ENCODE assay signal across 8 mouse cellular contexts in genomic region chr11:98960313-98960906, GRCm38 (mm10). TPM values are rescaled to one million over a fixed set of nuclear protein-coding genes. Genes with fewer than 3 reads are reported as not detected.
A peak's percentile ranks its signal among the peaks of the same experiment; 100 is the strongest.
DNase-seq lines count a peak whose midpoint lies in the region; ATAC-seq lines count a peak whose summit lies in the region.

No protein-coding gene starts in this region.

- peak overlapping the region; percentile 76 for H3K9ac ChIP-seq in forebrain, embryonic 13.5 days
- H3K9ac ChIP-seq in hindbrain, embryonic 12.5 days = peak overlapping the region; percentile 86
- peak overlapping the region; percentile 49 for H3K9ac ChIP-seq in midbrain, embryonic 15.5 days

- H3K36me3 ChIP-seq in forebrain, embryonic 13.5 days (ENCODE audit: poor library complexity, severe bottlenecking) = no peaks in the 10 kb centered on the region
- H3K36me3 ChIP-seq in hindbrain, embryonic 12.5 days = no peaks in the 10 kb centered on the region
- no peaks in the 10 kb centered on the region for H3K36me3 ChIP-seq in midbrain, embryonic 15.5 days (replicated peaks)

- H3K4me3 ChIP-seq in forebrain, embryonic 13.5 days = peak overlapping the region; percentile 66
- peak overlapping the region; percentile 76 for H3K4me3 ChIP-seq in hindbrain, embryonic 12.5 days
- H3K4me3 ChIP-seq in midbrain, embryonic 15.5 days = peak overlapping the region; percentile 52

- H3K4me2 ChIP-seq in forebrain, embryonic 13.5 days = peak overlapping the region; percentile 93
- peak overlapping the region; percentile 97 for H3K4me2 ChIP-seq in hindbrain, embryonic 12.5 days (replicated peaks)
- peak overlapping the region; percentile 91 for H3K4me2 ChIP-seq in midbrain, embryonic 15.5 days

- peak; percentile 16 for ATAC-seq in CD4-positive, CD25-positive, alpha-beta regulatory T cell, adult 4 months
- peak; percentile 39 for ATAC-seq in forebrain, embryonic 13.5 days
- ATAC-seq in hindbrain, embryonic 12.5 days (ENCODE audit: low FRiP score) = peak; percentile 23
- peak; percentile 13; the same call in 1 of the 2 replicates for ATAC-seq in midbrain, embryonic 15.5 days (replicated peaks)
- no peak for ATAC-seq in activated CD4-positive, CD25-positive, alpha-beta regulatory T cell, adult 4 months

- no peaks in the 10 kb centered on the region for H3K9me3 ChIP-seq in forebrain, embryonic 13.5 days (replicated peaks)
- no peaks in the 10 kb centered on the region for H3K9me3 ChIP-seq in hindbrain, embryonic 12.5 days (replicated peaks)
- H3K9me3 ChIP-seq in midbrain, embryonic 15.5 days = no peaks in the 10 kb centered on the region

- H3K4me1 ChIP-seq in forebrain, embryonic 13.5 days = peaks cover 71% of the 10 kb centered on the region
- peaks cover 73% of the 10 kb centered on the region for H3K4me1 ChIP-seq in hindbrain, embryonic 12.5 days
- H3K4me1 ChIP-seq in midbrain, embryonic 15.5 days = peaks cover 70% of the 10 kb centered on the region

- under 1% methylated on average over 52 of the region's 53 CpGs for WGBS in forebrain, embryonic 13.5 days
- WGBS in hindbrain, embryonic 12.5 days = under 1% methylated on average over 51 of the region's 53 CpGs
- WGBS in midbrain, embryonic 15.5 days = 1% methylated on average over 53 of the region's 53 CpGs

- H3K27me3 ChIP-seq in forebrain, embryonic 13.5 days = peaks cover 27% of the 10 kb centered on the region
- no peaks in the 10 kb centered on the region; the same call in 1 of the 2 replicates for H3K27me3 ChIP-seq in hindbrain, embryonic 12.5 days
- H3K27me3 ChIP-seq in midbrain, embryonic 15.5 days (replicated peaks) = peaks cover 15% of the 10 kb centered on the region

- peak; percentile 87 to 92 for DNase-seq in adrenal gland, adult (ENCODE audit: inconsistent age in 2 of 2, low spot score in 1 of 2)
- DNase-seq in liver = peak; percentile 77
- peak; percentile 84 to 89 for DNase-seq in thymus, postnatal 36 days

- peak overlapping the region; percentile 28; the same call in 1 of the 2 replicates for H3K27ac ChIP-seq in forebrain, embryonic 13.5 days
- peak overlapping the region; percentile 99 for H3K27ac ChIP-seq in hindbrain, embryonic 12.5 days
- no peak overlapping the region for H3K27ac ChIP-seq in midbrain, embryonic 15.5 days

RNA-seq across cellular contexts. Expression of gene Gjd3, which starts 22.4 kb away (rescaled TPM):
- not detected for polyA plus RNA-seq in CD4-positive, CD25-positive, alpha-beta regulatory T cell, adult 4 months (2017; shearing (Covaris generic))
- 0.21 TPM in 1 of 2 replicates, not detected in the other for polyA plus RNA-seq in forebrain, embryonic 13.5 days (2015; fragmentation: Nextera tagmentation; extraction: Ambion mirVana)
- 0.88 and 1.1 TPM in 2 replicates for polyA plus RNA-seq in hindbrain, embryonic 12.5 days (2016; fragmentation: Nextera tagmentation; extraction: Ambion mirVana)
- 1.4 and 2.4 TPM in 2 replicates for polyA plus RNA-seq in midbrain, embryonic 15.5 days (2015; fragmentation: Nextera tagmentation; extraction: Ambion mirVana)
- polyA plus RNA-seq in activated CD4-positive, CD25-positive, alpha-beta regulatory T cell, adult 4 months (2017; shearing (Covaris generic)) = under 1 TPM in 1 of 2 experiments, not detected in 1; 0.41 TPM

RNA-seq across cellular contexts. Expression of gene Rara, which starts 32.8 kb away (rescaled TPM):
- 1 to 10 TPM; 8.6 to 8.9 TPM for polyA plus RNA-seq in CD4-positive, CD25-positive, alpha-beta regulatory T cell, adult 4 months (2017; shearing (Covaris generic))
- polyA plus RNA-seq in forebrain, embryonic 13.5 days (2015; fragmentation: Nextera tagmentation; extraction: Ambion mirVana) = 8.7 and 10.2 TPM in 2 replicates
- polyA plus RNA-seq in hindbrain, embryonic 12.5 days (2016; fragmentation: Nextera tagmentation; extraction: Ambion mirVana) = 38.6 and 46.9 TPM in 2 replicates
- 9.7 and 10.5 TPM in 2 replicates for polyA plus RNA-seq in midbrain, embryonic 15.5 days (2015; fragmentation: Nextera tagmentation; extraction: Ambion mirVana)
- polyA plus RNA-seq in activated CD4-positive, CD25-positive, alpha-beta regulatory T cell, adult 4 months (2017; shearing (Covaris generic)) = 10 to 100 TPM in 1 of 2 experiments, 1 to 10 TPM in 1; 9.0 to 13.7 TPM

RNA-seq across cellular contexts. Expression of gene Cdc6, which starts 52.8 kb away (rescaled TPM):
- polyA plus RNA-seq in CD4-positive, CD25-positive, alpha-beta regulatory T cell, adult 4 months (2017; shearing (Covaris generic)) = 1 to 10 TPM; 4.1 to 8.5 TPM
- 23.0 and 26.9 TPM in 2 replicates for polyA plus RNA-seq in forebrain, embryonic 13.5 days (2015; fragmentation: Nextera tagmentation; extraction: Ambion mirVana)
- polyA plus RNA-seq in hindbrain, embryonic 12.5 days (2016; fragmentation: Nextera tagmentation; extraction: Ambion mirVana) = 19.0 and 20.2 TPM in 2 replicates
- polyA plus RNA-seq in midbrain, embryonic 15.5 days (2015; fragmentation: Nextera tagmentation; extraction: Ambion mirVana) = 3.9 and 4.2 TPM in 2 replicates
- polyA plus RNA-seq in activated CD4-positive, CD25-positive, alpha-beta regulatory T cell, adult 4 months (2017; shearing (Covaris generic)) = 10 to 100 TPM; 10.1 to 17.7 TPM
